Mouse (Mus musculus): ENCODE measurements around the gene Pdzd7.

DNA sequence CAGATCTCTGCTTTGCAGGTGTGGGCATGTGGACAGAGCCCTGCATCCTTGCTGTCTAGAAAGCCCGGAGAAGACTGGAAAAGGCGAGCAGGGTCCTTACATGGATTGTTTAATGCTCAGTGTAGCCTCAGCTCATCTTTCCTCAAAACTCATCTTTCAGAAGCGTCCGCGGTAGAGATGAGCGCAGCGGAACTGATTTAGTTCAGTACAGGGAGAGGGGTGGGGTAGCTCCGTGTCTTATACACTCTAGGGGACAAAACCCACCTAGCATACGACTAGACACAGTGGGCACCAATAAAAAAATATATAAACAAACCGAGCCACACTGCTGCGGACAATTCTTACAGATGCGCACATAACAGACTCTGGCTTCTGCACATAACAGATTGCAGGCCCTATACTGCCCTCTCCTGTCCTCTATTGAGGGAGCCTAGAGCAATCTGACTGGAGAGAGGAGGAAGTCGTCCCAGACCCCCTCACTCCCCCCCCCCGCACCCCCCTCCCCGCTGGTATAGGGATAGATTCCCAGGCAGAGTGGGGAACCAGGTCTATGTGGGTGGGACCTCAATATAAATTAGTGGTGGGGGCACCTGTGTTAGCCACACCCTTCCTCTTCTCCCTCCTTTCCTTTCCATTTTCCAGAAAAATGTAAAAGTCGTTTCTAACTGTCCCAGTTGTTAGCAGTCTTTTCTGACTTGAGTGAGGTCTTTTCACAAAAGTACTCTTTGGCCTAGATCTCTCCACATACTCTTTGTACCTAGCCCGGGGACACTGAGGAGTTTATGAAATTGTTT, 33.7 kb upstream of the Pdzd7 start:
- TF ChIP-seq CTCF (IDR thresholded peaks at IDR 0.05; ENCODE audit: low read depth) (peak; percentile 34; the same call in 1 of the 2 replicates), EP300 (IDR thresholded peaks at IDR 0.05; ENCODE audit: low read depth) (no peak)
